Mouse (Mus musculus): Measurements from ENCODE around the gene 4933405O20Rik.

The 4933405O20Rik gene

GRCm38 (mm10) chr7:50598890-50599289, at the start of gene 4933405O20Rik:
TSS of gene 4933405O20Rik (plus strand) at chr7:50599190.
- DNase-seq (ENCODE audit: low spot score): no peak

- DNase-seq (ENCODE audit: low spot score): no peak
These were observed 49.4 kb upstream of the 4933405O20Rik start for GRCm38 (mm10) chr7:50549572-50549971.

- no peak for DNase-seq (ENCODE audit: low spot score)
These were observed 47.6 kb upstream of the 4933405O20Rik start for GRCm38 (mm10) chr7:50551426-50551825.

- DNase-seq (ENCODE audit: low spot score): no peak
These were observed 36.3 kb upstream of the 4933405O20Rik start for GRCm38 (mm10) chr7:50562708-50563107.

- DNase-seq (ENCODE audit: low spot score): no peak
These were observed 25.1 kb upstream of the 4933405O20Rik start for GRCm38 (mm10) chr7:50573841-50574240.

GRCm38 (mm10) chr7:50588642-50589424, 10.2 kb upstream of the 4933405O20Rik start:
- no peak for DNase-seq (ENCODE audit: low spot score)

GRCm38 (mm10) chr7:50614101-50614500, 15.1 kb downstream of the 4933405O20Rik start:
- no peak for DNase-seq (ENCODE audit: low spot score)

GRCm38 (mm10) chr7:50629186-50629585, 30.2 kb downstream of the 4933405O20Rik start:
- no peak for DNase-seq (ENCODE audit: low spot score)

- DNase-seq (ENCODE audit: low spot score): no peak
These were observed 34.2 kb downstream of the 4933405O20Rik start for GRCm38 (mm10) chr7:50633147-50633546.

All from MN1 (cell line).